Mouse (Mus musculus) liver, adult 2 months (tissue): Measurements from ENCODE around the gene Rae1.

Experiments used
- CTCF ChIP-seq: fragments of 200-500 bp; IDR thresholded peaks from 2 replicates; pipeline ENCODE4 v1.5.1; 2011; ENCODE audit warnings: low read depth, low read length, control low read depth
- POLR2A ChIP-seq: fragments of 200-500 bp; IDR thresholded peaks from 2 replicates; pipeline ENCODE4 v1.6.1; 2011; ENCODE audit warnings: low read length, control low read depth; ENCODE audit not compliant: insufficient read depth; ENCODE audit errors: extremely low read depth

DNA sequence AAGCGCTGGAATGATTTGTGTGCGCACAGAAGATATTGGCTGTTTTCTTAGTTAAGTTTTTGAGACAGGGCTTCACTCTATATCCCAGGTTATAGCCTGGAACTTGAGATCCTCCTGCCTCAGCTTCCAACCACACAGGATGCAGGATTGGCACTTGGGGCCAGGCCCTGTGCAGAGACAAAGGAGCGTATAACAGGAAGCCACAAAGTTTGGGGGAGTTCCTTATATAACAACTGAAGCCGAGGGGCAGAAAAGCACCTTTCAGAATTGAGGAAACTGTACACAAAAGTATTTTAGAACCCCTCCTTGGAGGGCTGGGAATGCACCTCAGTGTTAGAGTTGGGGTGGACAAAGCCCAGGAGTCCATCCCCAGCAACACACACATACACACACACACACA lies 39.1 kb downstream of the Rae1 start:
- no peak for TF ChIP-seq POLR2A
- TF ChIP-seq CTCF: no peak
